Mouse (Mus musculus) 3T3-L1 (cell line): ENCODE measurements around the gene Rcc1l.

Experiments used
- DNase-seq: peaks from one replicate; pipeline ENCODE4 v3.0.0-alpha.2; 2015; ENCODE audit warnings: low read depth, low spot score

Gene Rcc1l

GRCm38 (mm10) chr5:134176169-134176881, at the start of gene Rcc1l:
TSS of gene Rcc1l (minus strand) at chr5:134176774.
- DNase-seq: peak; percentile 97

- no peak for DNase-seq
These were observed 48.7 kb upstream of the Rcc1l start for GRCm38 (mm10) chr5:134225110-134225901.

DNA sequence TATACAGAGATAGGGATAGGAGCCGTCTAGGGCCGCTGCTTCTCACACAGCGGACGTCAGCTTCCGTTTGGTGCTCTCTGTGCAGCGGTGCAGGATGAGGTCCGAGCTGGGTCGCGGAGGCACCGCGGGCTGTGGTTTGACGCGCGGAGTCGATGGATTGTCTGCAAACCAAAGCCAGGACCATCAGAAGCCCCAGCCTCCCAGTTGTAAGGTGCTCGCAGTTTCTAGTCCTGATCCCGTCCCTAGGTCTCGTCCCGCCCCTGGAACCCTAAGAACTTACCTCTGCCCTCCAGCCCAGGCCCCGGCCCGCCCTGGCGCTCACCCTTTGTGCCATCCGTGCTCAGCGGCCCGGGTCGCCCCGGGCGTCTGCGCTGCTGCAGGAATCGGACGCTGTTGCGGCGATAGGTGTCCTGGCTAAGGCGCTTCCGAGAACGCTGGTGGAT, 45.2 kb upstream of the Rcc1l start:
- DNase-seq: no peak

DNA sequence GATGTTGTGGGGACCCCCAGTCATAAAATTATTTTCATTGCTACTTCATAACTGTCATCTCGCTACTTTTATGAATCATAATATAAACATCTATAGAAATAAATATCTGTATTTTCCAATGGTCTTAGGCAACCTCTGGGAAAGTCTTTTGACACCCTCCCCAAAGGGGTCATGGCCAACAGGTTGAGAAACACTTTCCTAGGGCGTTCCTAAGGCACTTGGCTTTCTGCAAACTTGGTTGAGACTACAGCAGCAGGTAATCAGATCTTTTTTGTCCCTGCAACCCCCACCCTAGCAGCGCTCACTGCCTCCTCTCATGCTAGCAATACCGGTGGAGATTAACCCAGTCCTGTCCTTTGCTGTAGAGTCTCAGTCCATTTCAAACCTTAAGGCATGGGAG, 44.7 kb upstream of the Rcc1l start:
- DNase-seq: no peak

DNA sequence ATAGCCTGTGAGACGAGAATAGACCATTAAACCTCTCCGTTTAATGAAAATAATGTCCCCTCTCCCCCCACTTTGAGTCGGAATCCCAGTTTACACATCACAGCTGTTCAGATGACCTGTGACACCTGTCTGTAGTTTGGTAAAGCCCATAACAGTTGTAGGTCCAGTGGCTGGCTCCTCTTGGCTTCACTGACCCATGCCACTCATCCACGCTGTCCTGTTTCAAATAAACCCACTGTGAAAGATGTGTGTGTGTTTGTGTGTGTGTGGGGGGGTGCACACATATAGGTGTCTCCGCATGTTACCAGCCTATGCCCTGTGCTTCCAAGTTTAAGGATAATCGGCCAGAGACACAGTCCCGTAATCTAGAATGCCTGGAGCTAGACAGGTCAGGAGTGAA, 41.3 kb upstream of the Rcc1l start:
- DNase-seq: no peak

GRCm38 (mm10) chr5:134214021-134214806, 37.6 kb upstream of the Rcc1l start:
- DNase-seq: no peak

DNA sequence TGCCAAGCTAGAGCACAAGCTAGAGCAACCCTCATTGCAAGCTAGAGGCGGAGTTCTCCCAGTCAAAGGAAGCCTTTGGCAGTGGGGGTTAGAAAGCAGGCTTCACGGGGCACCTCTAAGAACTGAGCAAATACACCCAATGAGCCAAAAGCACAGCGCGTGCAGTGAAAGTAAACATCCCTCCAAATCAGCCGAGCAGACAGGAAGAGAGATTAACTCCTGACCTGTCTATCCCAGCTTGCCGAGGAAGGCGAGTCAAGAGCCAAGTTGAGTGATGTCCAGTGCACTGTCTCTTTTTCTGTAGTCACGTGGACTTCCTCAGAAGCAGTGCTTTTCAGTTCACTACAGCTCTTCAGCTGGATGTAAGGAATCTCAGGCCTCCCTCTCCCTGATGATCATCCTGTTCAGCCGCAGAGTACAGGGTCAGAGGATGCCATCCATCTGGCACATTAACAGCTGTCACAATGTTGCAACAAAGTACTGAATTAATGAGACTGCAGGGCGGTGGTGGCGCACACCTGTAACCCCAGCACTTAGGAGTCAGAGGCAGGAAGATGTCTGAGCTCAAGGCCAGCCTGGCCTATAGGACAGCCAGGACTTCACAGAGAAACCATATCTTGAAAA, 33.5 kb upstream of the Rcc1l start:
- DNase-seq: no peak

DNA sequence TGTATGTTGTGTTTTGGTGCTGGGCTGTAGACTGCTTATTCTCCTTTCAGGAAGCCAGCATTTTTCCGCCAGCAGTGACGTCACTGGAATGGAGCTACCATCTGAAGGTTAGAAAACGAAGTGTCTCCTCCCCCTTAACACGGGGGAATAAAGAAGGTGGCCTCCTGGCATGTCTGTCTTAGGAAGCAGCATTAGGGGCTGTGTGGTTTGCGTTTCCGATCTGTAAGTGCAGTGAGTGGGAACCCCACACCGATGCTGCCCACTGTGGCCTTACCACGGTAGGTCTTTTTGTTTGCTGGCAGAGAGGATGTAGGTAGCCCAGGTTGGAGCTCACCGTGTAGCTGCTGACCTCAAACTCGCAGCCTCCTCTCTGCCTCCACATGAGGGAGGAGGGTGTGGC, 30.1 kb upstream of the Rcc1l start:
- no peak for DNase-seq

GRCm38 (mm10) chr5:134193664-134194063, 17.1 kb upstream of the Rcc1l start:
- DNase-seq: no peak

- DNase-seq: no peak
These were observed 12.0 kb upstream of the Rcc1l start for GRCm38 (mm10) chr5:134188571-134188970.

- DNase-seq: peak; percentile 87
These were observed 10.6 kb upstream of the Rcc1l start for GRCm38 (mm10) chr5:134186961-134187731.

- DNase-seq: no peak
These were observed 9.5 kb upstream of the Rcc1l start for GRCm38 (mm10) chr5:134186059-134186458.

- peak; percentile 99 for DNase-seq
These were observed 7.6 kb upstream of the Rcc1l start, which contains the start of gene Gtf2ird2 for GRCm38 (mm10) chr5:134183880-134184808. TSS of gene Gtf2ird2 (plus strand) at chr5:134184019.

DNA sequence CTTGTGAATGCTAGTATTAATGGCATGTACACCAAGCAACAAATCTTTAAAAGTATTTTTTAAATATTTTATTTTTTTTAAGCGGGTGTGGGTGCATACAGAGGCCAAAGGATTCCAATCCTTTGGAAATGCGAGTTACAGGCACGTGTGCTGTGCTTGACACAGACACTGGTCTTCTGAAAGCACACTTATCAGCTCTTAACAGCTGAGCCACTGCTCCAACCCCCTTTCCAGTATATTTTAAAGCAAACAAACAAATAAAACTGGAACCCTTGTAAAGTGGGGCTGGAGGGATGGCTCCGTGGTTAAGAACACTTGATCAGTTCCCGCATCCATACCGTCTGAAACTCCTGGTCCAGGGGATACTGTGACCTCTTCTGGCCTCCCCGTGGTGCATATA, 6.6 kb upstream of the Rcc1l start:
- DNase-seq: no peak

GRCm38 (mm10) chr5:134182735-134183134, 6.2 kb upstream of the Rcc1l start:
- DNase-seq: no peak

DNA sequence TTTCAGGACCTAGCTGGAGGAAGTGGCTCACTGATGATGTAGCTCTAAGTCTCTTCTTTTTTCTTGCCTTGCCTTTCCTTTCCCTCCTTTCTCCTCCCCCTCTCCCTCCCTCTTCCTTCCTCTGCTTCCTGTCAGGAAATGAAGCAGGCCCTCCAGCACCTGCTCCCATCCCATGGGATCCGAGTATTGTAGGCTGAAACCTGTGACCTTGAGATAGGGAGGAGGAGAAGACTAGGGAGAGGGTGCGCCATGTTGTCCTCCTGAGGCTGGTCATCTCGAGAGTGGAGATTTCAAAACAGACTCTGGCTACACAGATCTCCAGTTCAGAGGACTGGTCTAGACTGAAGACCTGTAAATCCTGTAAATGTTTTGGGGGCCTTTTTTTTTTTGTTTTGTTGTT, 5.6 kb upstream of the Rcc1l start:
- no peak for DNase-seq

GRCm38 (mm10) chr5:134179871-134180270, 3.3 kb upstream of the Rcc1l start:
- DNase-seq: peak; percentile 96

GRCm38 (mm10) chr5:134178536-134178935, 2.0 kb upstream of the Rcc1l start:
- DNase-seq: no peak

GRCm38 (mm10) chr5:134175696-134176095, 878 bp downstream of the Rcc1l start:
- peak; percentile 68 for DNase-seq

DNA sequence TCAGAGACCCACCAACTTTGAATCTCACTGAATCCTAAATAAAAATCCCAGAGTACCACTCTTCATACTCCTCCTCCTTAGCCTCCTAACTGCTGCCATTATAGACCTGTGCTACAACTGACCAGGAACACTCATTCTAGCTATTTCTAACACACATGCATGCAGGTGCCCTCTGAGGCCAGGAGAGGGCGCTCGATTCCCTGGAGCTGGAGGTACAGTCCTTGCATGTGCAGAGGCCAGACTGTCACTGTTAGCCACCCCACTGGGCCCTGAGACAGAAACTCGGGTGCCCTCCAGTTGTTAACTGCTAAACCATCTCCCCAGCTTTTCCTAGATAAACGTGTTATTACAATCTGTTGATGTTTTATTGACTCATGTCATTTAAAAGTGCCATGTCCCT, 3.4 kb downstream of the Rcc1l start:
- peak; percentile 62 for DNase-seq
